Mouse (Mus musculus) bone marrow, adult 2 months (tissue): ENCODE data around the gene Cttnbp2nl.

Experiments
- CTCF ChIP-seq: fragments of 200-500 bp; IDR thresholded peaks from 2 replicates; pipeline ENCODE4 v1.5.1; 2011; ENCODE audit warnings: low read length, control low read depth; ENCODE audit not compliant: control insufficient read depth, insufficient read depth
- POLR2A ChIP-seq: fragments of 200-500 bp; IDR thresholded peaks from 2 replicates; pipeline ENCODE4 v1.6.1; 2011; ENCODE audit warnings: low read depth, mild to moderate bottlenecking, control low read depth, low read length, borderline replicate concordance; ENCODE audit not compliant: control insufficient read depth

DNA sequence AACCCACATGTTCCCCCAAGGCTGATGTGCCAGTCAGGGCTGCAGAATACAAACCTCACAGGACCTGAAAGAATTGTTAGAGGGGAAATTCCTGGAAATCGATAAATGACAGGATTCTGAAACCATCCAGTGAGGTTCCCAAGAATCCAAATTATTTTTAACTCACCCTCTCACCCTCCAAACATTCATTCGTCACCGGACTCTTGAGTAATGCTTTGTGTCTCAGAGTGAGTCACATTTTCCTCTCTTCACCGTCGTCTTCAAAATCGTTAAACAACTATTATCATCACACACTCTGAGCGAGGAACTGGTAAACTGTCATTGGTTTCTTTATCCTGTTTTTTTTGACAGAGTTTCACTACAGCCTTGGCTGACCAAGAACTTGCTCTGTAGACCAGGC is 7.0 kb upstream of the Cttnbp2nl start:
- TF ChIP-seq CTCF (no peak), POLR2A (no peak)
